Mouse (Mus musculus) v-Abl transformed pro-B cells (cell line): ENCODE results near the gene Rpl4.

ENCODE experiments used
- in situ Hi-C, 2 experiments: fragments of 400-800 bp; cut with MboI; formaldehyde crosslinking; loops; one replicate each; pipeline ENCODE4 v1.15.1; 2025; ENCODE audit not compliant: unreplicated experiment in 2 of 2

Rpl4 gene

DNA sequence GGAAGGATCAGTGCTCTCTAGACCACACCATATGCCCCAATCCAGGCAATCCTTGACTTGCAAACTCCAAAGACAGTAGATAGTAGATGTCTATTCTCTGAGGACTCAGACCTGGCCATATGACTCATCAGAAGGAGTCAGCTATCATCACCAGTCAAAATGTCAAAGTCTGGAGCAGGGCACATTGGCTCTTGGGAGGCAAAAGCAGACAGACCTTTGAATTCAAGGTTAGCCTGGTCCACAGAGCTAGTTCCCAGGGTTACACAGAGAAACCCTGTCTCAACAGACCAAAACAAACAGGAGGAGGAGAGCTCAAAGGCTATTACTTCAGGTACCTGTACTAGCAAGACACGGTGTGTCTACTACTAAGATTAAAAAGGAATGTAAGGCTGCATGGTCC, 20.7 kb downstream of the Rpl4 start:
- in situ Hi-C loops = loop anchor here in 1 of 2 experiments (25.0 kb wide), 1 partner anchor 1143 kb away; the partner anchor contains the start of gene Pdcd7

DNA sequence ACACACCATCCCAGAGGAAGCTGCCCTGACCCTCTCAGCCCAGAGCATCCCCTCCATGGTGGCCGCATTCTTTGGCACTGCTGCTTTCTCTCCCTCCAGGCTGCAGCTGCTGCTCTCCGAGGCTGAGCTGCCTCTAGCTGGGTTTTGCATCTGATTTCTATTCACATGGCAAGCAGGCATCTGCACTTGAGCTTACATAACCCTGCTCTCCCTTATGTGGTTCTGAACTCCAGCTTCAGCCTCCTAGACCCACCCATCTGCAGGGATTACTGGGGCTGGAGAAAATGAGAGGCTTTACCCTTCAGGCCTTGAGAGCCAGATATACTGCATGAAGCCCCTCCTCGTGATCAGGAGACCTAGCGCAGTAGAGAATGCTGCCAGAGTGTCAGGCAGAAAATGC, 22.4 kb downstream of the Rpl4 start:
- in situ Hi-C loops = loop anchor here in 1 of 2 experiments (25.0 kb wide), 1 partner anchor 1142 kb away; the partner anchor contains the start of gene Pdcd7

DNA sequence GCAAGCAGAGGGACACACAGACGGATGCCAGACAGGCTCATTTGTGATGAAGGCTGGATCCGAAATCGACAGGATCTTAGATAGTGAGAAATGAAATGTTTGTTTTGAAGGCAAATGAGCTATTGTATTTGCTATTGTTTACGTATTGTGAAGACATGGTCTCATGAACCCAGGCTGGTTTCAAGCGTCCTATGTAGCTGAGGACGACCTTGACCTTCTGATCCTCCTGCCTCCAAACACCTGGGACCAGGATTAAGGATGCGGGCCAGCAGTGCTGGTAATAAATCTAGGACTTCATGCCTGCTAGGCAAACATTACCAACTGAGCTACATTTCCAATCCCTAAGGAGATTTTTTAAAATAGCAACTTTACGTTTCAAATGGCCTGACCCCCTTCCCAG, 24.3 kb downstream of the Rpl4 start:
- in situ Hi-C loops = loop anchor here in 1 of 2 experiments (25.0 kb wide), 1 partner anchor 1140 kb away; the partner anchor contains the start of gene Pdcd7

DNA sequence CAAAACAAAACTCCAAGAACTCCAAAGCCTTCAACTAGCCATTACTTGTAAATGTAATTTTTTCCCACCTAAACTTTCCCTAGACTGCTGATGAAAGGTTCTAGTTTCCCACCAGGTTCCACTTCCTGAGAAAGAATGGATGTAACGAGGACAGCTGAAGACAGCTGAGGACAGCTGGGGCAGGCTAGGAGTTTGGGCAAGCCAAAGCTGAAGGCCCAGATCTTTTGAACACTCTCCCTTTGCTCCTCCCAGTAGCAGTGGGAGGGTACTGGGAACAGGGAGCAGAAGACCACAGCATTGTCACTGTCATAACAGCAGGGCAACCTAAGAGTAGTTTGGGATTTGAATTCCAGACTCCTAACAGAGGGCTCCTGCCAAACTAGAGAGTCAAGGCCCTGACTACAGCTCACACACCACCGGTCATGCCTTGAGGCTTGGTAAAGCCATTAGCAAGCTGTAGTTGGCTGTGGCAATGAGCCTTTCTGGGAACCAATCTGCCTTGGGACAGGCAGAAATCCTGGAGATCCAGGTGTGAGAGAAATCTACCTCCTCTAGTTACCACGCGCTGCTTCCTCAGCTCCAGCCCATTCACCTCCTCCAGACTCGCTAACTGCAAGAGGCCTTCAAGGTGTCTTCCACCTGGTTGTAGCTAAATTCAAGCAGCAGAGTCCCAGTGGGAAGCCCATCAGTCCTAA, 25.0 kb downstream of the Rpl4 start:
- in situ Hi-C loops = loop anchor here in 1 of 2 experiments (25.0 kb wide), 1 partner anchor 1139 kb away; the partner anchor contains the start of gene Pdcd7

GRCm38 (mm10) chr9:64198763-64199418, 25.7 kb downstream of the Rpl4 start:
- in situ Hi-C loops = loop anchor here in 1 of 2 experiments (25.0 kb wide), 1 partner anchor 1138 kb away; the partner anchor contains the start of gene Pdcd7

- in situ Hi-C loops = loop anchor here in 1 of 2 experiments (25.0 kb wide), 1 partner anchor 1137 kb away; the partner anchor contains the start of gene Pdcd7
Measured at GRCm38 (mm10) chr9:64199897-64200296, 26.7 kb downstream of the Rpl4 start.

GRCm38 (mm10) chr9:64202331-64202730, 29.2 kb downstream of the Rpl4 start:
- in situ Hi-C loops = no loop called here

GRCm38 (mm10) chr9:64202866-64203265, 29.7 kb downstream of the Rpl4 start:
- in situ Hi-C loops = no loop called here

DNA sequence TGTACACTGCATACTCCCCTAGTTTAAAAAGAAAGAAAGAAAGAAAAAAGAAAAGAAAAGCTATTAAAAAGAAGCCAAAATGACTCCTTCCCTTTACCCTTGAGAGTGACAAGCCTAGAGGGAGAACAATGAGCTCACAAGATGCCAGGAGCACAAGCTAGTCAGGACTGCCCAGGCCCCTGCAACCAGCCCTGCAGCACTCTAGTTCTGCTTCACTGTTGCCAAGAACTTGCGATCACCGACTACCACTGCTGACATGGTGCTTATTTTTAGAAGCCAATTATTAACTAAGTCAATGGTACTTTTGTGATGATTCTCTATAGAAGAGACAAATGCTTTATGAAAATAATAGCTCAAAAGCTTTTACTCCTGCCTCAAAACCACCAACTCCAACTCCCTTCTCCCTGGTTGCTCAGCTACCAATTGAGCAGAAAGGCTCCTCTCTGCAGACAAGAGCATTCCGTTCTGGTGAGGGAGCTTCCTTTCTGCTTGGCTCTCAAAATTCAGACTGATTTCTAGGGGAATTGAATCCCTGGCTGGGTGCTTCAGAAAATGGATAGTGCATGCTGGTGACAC, 34.4 kb downstream of the Rpl4 start:
- in situ Hi-C loops = no loop called here

DNA sequence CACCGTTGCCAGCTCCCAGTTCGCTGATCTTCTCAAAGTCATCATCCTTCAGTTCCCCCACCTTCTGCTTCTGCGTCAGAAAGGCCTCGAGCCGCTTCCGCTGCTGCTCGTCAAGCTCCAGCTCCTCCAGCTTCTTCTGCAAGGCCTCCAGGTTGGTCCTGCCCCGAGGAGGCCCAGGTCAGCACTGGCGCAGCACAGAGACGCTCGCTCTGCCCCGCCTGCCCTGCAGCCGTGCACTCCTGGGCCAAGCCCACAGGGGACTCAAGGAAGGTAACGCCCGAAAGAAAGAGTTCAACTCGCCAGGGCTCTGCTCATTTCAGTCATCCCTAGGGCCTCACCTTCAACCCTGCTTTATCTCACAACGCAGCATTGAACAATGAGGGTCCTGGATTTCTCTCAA, 41.3 kb downstream of the Rpl4 start:
- in situ Hi-C loops = no loop called here

DNA sequence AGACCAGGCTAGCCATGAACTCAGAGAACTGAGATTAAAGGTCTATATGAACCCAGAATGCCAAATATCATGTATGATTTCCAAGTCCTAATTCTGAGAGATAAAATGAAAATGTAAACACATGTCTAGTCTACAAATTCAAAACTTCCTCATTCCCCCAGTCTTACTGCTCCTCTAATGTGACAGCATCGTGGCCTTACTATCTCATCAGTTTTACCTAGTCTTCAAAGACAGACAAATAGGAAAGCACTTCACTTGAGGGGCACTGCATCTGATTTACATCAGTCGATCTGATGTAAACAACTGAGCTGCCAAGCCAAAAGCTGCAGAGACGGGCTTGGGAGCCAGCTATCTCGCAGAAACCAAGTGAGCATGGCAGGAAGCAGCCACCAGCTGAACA, 42.9 kb downstream of the Rpl4 start:
- in situ Hi-C loops = no loop called here

DNA sequence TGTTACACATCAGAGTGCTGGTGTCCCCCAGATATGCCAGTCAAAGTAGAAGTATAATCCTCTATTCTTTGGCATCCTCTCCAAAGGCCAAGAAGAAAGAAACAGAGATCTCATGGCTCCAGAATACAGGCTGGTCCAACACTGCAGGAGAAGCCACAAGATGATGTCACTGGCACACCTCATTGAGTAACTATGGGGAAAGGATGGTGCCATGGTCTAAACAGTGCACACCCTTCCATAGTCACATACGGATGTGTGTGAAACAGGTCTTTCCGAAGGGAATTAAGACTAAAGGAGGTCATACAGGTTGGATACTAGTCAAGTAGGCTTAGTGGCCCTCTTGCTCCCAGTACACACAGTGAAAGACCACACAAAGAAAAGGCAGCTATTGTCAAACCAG, 43.5 kb downstream of the Rpl4 start:
- in situ Hi-C loops = no loop called here

GRCm38 (mm10) chr9:64217887-64218286, 44.7 kb downstream of the Rpl4 start:
- in situ Hi-C loops = no loop called here

DNA sequence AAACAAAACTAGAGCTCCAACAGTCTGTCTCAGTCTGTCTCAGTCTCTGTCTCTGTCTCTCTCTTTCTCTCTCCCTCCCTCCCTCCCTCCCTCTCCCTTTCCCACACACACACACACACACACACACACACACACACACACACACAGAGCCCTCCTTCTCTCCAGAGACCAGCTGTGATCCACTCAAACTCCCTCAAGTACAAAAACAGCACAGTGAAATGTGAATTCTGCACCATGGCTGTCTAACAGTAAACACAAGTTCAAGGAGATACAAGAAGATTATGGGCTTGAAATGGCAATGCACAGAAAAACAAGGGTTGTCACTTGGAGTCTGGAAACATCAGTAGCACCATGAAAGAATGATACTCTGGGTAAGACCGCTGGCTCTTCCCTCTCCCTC, 46.1 kb downstream of the Rpl4 start:
- in situ Hi-C loops = no loop called here

- in situ Hi-C loops = no loop called here
Measured at GRCm38 (mm10) chr9:64219772-64220420, 46.7 kb downstream of the Rpl4 start.

- in situ Hi-C loops = no loop called here
Measured at GRCm38 (mm10) chr9:64220603-64221002, 47.4 kb downstream of the Rpl4 start.

- in situ Hi-C loops = no loop called here
Measured at GRCm38 (mm10) chr9:64221480-64221879, 48.3 kb downstream of the Rpl4 start.

GRCm38 (mm10) chr9:64222098-64222497, 48.9 kb downstream of the Rpl4 start:
- in situ Hi-C loops = no loop called here

GRCm38 (mm10) chr9:64225805-64226204, 52.6 kb downstream of the Rpl4 start:
- in situ Hi-C loops = no loop called here

DNA sequence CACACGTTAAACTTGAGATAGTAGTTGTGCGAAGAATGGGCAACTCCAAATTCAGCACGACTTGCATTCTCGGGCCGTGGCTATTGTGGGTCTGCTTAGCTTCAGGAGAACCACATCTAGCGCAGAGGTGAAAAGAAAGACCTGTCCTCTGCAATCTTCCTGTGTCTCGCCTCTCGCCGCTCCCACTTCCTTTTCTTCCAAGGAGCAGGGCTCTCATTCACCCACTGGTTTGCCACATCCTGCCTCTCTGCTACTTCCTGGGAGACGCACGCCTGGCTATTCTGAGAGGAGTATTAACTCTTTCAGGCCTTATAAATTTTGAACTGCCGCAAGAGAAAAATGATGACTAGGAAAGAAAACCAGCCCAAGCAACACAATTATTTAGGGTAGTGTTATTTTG, 54.6 kb downstream of the Rpl4 start:
- in situ Hi-C loops = no loop called here
